Mouse (Mus musculus) intestine, postnatal 0 days (tissue): ENCODE measurements around the gene Slc6a18. TPM values are rescaled to one million over a fixed set of nuclear protein-coding genes. Genes with fewer than 3 reads are reported as not detected.

ENCODE experiments used
- ATAC-seq: fragments of 200-750 bp; cut with Nextera tagmentation; 2 replicates; pipeline ENCODE4 v1.8.0; 2017; ENCODE audit warnings: mild to moderate bottlenecking, moderate TSS enrichment, moderate library complexity
- H3K27ac ChIP-seq: fragments of 300-500 bp; sonication (generic); 2 replicates; pipeline ENCODE4 v1.5.1; 2014; ENCODE audit warnings: mild to moderate bottlenecking, low read depth, low read length, moderate library complexity
- H3K27me3 ChIP-seq: fragments of 300-500 bp; sonication (generic); replicated peaks from 2 replicates; pipeline ENCODE4 v1.6.1; 2014; ENCODE audit warnings: low read length, mixed read lengths; ENCODE audit not compliant: control insufficient read depth, insufficient read depth
- H3K36me3 ChIP-seq: fragments of 300-500 bp; sonication (generic); 2 replicates; pipeline ENCODE4 v1.6.1; 2014; ENCODE audit warnings: mild to moderate bottlenecking, moderate library complexity; ENCODE audit not compliant: control insufficient read depth, insufficient read depth
- H3K4me1 ChIP-seq: fragments of 300-500 bp; sonication (generic); replicated peaks from 2 replicates; pipeline ENCODE4 v1.6.1; 2014; ENCODE audit warnings: antibody characterized with exemption, low read length, mixed read lengths; ENCODE audit not compliant: control insufficient read depth, insufficient read depth
- H3K4me2 ChIP-seq: fragments of 300-500 bp; sonication (generic); replicated peaks from 2 replicates; pipeline ENCODE4 v1.6.1; 2014; ENCODE audit warnings: low read depth, mild to moderate bottlenecking, moderate library complexity
- H3K4me3 ChIP-seq: fragments of 300-500 bp; sonication (generic); 2 replicates; pipeline ENCODE4 v1.5.1; 2014; ENCODE audit warnings: low read depth, low read length
- H3K9ac ChIP-seq: fragments of 300-500 bp; sonication (generic); 2 replicates; pipeline ENCODE4 v1.6.1; 2014; ENCODE audit warnings: mild to moderate bottlenecking, low read depth, low read length
- H3K9me3 ChIP-seq: fragments of 300-500 bp; sonication (generic); 2 replicates; pipeline ENCODE4 v1.6.1; 2016; ENCODE audit warnings: mixed run types; ENCODE audit not compliant: control insufficient read depth
- CTCF ChIP-seq: sonication (generic); IDR thresholded peaks from 2 replicates; pipeline ENCODE4 v1.5.1; 2016; ENCODE audit warnings: low read depth, mild to moderate bottlenecking, control low read depth, antibody characterized with exemption, moderate library complexity
- WGBS: fragments of 180-500 bp; shearing (Covaris S2); extraction: QIAGEN DNeasy Blood & Tissue Kit; methylation state at CpG from one replicate; pipeline ENCODE4 v1.1.7; 2014; 5-methylcytosine and 5-hydroxymethylcytosine counted together
- polyA plus RNA-seq: library from polyadenylated mRNA; unstranded; fragments of >200 nt; fragmentation: Nextera tagmentation; extraction: Ambion mirVana; gene quantifications from 2 replicates; pipeline ENCODE4 v1.2.1, GENCODE M21; 2015

Slc6a18 gene
- polyA plus RNA-seq, 1 experiment from 2014 or later: 0.20 TPM

DNA sequence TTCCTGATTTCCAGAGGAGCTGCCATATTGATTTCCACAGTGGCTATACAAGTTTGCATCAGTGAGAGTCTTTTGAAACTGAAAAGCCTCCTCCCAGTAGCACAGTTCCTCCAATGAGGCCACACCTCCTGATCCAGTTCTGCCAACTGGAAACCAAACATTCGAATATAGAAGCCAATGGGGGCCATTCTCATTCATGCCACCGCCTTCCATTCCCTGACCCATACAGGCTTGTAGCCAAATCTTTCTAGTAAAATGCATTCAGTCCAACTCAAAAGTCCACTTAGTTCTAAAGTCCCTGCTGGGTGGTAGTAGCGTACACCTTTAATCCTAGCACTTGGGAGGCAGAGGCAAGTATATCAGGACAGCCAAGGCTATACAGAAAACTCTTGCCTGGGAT lies 24.6 kb downstream of the Slc6a18 start:
- no peaks in the 10 kb centered on the region for H3K9me3 ChIP-seq
- no peaks in the 10 kb centered on the region for H3K27me3 ChIP-seq
- peaks cover 9% of the 10 kb centered on the region; the same call in 1 of the 2 replicates for H3K36me3 ChIP-seq
- H3K9ac ChIP-seq: no peak overlapping the region
- TF ChIP-seq CTCF: no peak
- H3K4me3 ChIP-seq: no peak overlapping the region
- WGBS: 79% methylated on average over 3 of the region's 3 CpGs
- no peak overlapping the region for H3K27ac ChIP-seq
- no peak overlapping the region for H3K4me2 ChIP-seq
- no peaks in the 10 kb centered on the region for H3K4me1 ChIP-seq
- ATAC-seq: no peak

DNA sequence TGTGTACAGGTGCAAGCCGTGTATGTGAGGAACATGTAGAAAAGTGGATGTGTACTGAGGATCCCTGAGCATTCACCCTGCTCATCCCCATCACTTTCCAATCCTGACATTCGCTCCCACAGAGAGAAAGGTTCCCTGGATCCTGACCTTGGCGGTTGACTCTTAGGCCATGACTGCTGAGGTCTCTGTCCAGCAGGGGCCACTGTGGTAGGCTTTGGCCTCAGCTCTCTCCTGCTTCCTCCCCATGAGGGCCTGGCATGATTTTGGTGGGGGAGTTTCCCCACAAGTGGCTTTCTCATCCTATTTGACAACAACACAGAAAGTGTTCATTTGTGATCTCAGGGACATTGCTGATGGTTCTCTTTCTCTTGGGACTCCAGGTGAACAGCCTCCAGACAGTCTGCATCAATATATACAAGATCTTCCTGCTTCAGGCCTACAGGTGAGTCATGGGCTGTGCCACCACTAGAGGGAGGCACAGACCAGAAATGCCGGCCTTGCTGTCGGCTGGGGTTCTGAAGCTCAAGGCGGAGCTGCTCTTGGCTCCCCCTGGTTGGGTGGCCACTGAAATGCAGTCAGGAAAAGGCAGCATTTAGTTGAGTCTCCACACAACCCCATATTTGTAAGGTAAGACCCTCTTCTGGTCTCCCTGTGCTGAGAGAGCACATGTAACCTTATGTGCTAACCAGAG lies 31.3 kb downstream of the Slc6a18 start:
- peak; percentile 79 for ATAC-seq
- no peaks in the 10 kb centered on the region for H3K9me3 ChIP-seq
- H3K27ac ChIP-seq: no peak overlapping the region
- H3K9ac ChIP-seq: no peak overlapping the region
- no peaks in the 10 kb centered on the region for H3K27me3 ChIP-seq
- H3K4me2 ChIP-seq: no peak overlapping the region
- 40% methylated on average over 6 of the region's 6 CpGs for WGBS
- no peaks in the 10 kb centered on the region for H3K4me1 ChIP-seq
- peaks cover 16% of the 10 kb centered on the region for H3K36me3 ChIP-seq
- no peak overlapping the region for H3K4me3 ChIP-seq
- TF ChIP-seq CTCF: peak; percentile 95

DNA sequence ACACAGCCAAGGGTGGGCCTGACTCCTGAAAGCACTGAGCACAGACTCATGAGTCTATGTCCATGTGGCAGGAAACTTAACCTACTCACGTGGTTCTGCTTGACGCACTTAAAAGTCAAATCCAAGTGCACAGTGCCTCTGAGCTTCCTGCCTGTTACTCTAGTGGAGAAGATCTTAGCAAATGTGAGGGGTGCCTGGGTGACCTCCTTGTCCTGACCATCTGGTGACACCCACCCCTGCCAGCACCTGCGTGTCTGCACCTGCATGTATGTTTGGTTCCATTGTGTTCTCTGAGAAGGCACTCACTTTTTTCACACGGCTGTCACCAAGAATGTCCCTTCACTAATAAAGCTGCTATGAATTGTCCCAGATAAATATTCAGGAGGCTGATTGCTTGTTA lies 36.5 kb downstream of the Slc6a18 start:
- TF ChIP-seq CTCF: no peak
- no peaks in the 10 kb centered on the region for H3K9me3 ChIP-seq
- WGBS: 80% methylated on average over 4 of the region's 4 CpGs

DNA sequence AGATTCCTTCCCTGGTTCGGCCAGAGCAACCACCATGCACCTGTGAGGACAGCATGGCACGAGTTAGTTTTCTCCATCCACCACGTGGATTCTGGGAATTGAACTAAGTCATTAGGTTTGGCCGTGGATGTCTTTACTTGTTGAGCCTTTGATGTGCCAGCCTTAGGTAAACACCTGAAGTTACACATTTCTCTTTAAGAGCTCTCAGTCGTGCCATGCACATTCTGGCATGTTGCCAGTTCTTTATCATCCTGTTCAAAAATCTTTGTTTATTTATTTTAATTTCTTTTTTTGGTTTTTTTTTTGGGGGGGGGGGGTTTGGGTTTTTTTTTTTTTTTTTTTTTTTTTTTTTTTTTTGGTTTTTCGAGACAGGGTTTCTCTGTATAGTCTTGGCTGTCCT lies 40.0 kb downstream of the Slc6a18 start:
- WGBS: 58% methylated on average over 5 of the region's 6 CpGs
- H3K36me3 ChIP-seq: peaks cover 16% of the 10 kb centered on the region
- no peak overlapping the region for H3K9ac ChIP-seq
- H3K27me3 ChIP-seq: no peaks in the 10 kb centered on the region
- no peak overlapping the region for H3K4me3 ChIP-seq
- no peaks in the 10 kb centered on the region for H3K9me3 ChIP-seq
- no peak overlapping the region for H3K27ac ChIP-seq
- ATAC-seq: no peak
- H3K4me2 ChIP-seq: no peak overlapping the region
- no peaks in the 10 kb centered on the region for H3K4me1 ChIP-seq
- no peak for TF ChIP-seq CTCF

More for the DNA sequence above, 36.5 kb downstream of the Slc6a18 start:
- ATAC-seq: no peak
- Histone ChIP-seq H3K4me2 (no peak overlapping the region), H3K4me3 (no peak overlapping the region), H3K27ac (no peak overlapping the region), H3K4me1 (no peaks in the 10 kb centered on the region), H3K9ac (no peak overlapping the region), H3K36me3 (peaks cover 6% of the 10 kb centered on the region; the same call in 1 of the 2 replicates), H3K27me3 (no peaks in the 10 kb centered on the region)

DNA sequence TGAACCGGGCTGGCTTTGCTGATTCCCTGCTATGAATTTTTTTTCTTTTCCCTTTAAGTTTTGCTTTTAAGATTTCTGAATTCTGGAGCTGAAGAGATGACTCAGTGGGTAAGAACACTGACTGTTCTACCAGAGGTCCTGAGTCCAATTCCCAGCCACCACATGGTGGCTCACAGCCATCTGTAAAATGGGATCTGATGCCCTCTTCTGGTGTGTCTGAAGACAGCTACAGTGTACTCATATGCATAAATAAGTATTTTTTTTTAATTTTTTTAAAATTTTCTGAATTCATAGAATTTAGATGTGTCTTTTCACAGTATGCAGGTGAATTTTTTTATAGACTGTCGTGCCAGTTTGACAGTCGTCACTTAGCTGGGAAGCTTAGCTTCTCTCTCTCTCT lies 46.0 kb downstream of the Slc6a18 start:
- Histone ChIP-seq H3K27ac (no peak overlapping the region), H3K4me1 (peaks cover 8% of the 10 kb centered on the region; the same call in 1 of the 2 replicates), H3K9me3 (no peaks in the 10 kb centered on the region), H3K27me3 (no peaks in the 10 kb centered on the region), H3K36me3 (peaks cover 10% of the 10 kb centered on the region), H3K4me2 (no peak overlapping the region), H3K4me3 (no peak overlapping the region), H3K9ac (no peak overlapping the region)
- no peak for ATAC-seq
- WGBS: 80% methylated on average over 3 of the region's 3 CpGs
- peak; percentile 44 for TF ChIP-seq CTCF

DNA sequence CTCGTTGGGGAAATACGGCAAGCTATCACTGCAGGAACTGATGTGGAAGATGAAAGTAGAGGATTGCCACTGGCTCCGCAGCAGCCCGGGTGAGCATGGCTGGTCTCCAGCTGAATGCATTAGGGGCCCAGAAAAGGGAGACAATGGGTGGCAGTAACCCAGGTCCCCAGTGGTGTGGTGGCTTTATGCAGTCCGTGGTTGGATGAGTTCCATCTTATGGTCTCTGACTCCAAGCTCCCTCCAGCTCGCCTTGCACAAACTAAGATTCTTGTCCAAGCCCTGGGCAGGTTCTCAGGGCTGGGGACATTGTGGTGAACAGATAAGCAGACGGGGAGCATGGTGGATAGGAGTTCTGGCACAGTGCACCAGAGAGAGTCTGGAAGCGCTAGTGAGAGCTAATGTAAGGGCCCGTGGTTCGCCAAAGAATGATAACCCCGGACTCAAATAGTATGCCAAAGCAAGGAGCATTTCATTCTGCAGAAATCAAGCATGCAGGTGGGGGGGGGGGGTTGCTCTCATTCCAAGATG lies 49.2 kb downstream of the Slc6a18 start:
- peak overlapping the region; percentile 41; the same call in 1 of the 2 replicates for H3K27ac ChIP-seq
- H3K9me3 ChIP-seq: no peaks in the 10 kb centered on the region
- no peak for TF ChIP-seq CTCF
- no peak overlapping the region for H3K4me3 ChIP-seq
- H3K9ac ChIP-seq: no peak overlapping the region
- H3K4me1 ChIP-seq: peaks cover 14% of the 10 kb centered on the region; the same call in 1 of the 2 replicates
- H3K4me2 ChIP-seq: peak overlapping the region; percentile 76
- WGBS: 72% methylated on average over 11 of the region's 11 CpGs
- no peaks in the 10 kb centered on the region for H3K27me3 ChIP-seq
- no peak for ATAC-seq
- H3K36me3 ChIP-seq: peaks cover 4% of the 10 kb centered on the region
